Mouse (Mus musculus) ES-Bruce4 (cell line): Measurements from ENCODE around the gene Mettl17.

Experiments
- CTCF ChIP-seq: IDR thresholded peaks from one replicate; pipeline ENCODE4 v1.8.1; 2011; ENCODE audit warnings: low read depth, low read length
- POLR2A ChIP-seq: IDR thresholded peaks from one replicate; pipeline ENCODE4 v1.8.1; 2011; ENCODE audit warnings: low read length; ENCODE audit not compliant: insufficient read depth

- TF ChIP-seq POLR2A (no peak), CTCF (no peak)
Observed at GRCm38 (mm10) chr14:51884031-51884544, 554 bp upstream of the Mettl17 start.
